Mouse (Mus musculus): ENCODE results near the gene Csf3. TPM values are rescaled to one million over a fixed set of nuclear protein-coding genes. Genes with fewer than 3 reads are reported as not detected.
"Not testable (repeated sequence)": the region's sequence is repeated elsewhere in the genome, so short reads cannot be mapped to it uniquely, and the experiment has no call there.

Gene Csf3
- total RNA-seq, 2 experiments from 2014 or later = not detected

GRCm38 (mm10) chr11:98729119-98729588, 28.1 kb downstream of the Csf3 start, which contains the start of gene Med24:
Gene Med24 (minus strand): TSS chr11:98729435.
- DNase-seq (ENCODE audit: low spot score in 2 of 2) = peak in 1 of 2 experiments; percentile 73

DNA sequence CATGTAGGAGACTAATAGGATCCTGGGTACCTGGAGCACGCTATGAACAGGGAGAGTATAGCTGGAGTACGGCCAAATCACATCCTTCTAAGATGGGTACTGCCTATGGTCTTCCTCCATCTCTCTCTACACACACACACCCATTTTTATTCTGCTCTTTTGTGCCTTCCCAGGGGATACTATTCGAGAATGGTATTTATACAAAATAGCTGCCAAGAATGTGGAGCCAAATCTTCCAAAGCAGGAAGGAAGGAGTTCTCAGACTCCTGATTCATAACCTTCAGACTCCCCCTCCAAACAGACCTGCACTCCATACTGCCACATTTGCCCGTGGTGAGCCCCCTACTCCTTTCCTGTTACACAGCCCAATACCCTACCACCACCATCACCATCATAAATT, 29.7 kb downstream of the Csf3 start:
- DNase-seq (ENCODE audit: low spot score in 2 of 2) = no peak

DNA sequence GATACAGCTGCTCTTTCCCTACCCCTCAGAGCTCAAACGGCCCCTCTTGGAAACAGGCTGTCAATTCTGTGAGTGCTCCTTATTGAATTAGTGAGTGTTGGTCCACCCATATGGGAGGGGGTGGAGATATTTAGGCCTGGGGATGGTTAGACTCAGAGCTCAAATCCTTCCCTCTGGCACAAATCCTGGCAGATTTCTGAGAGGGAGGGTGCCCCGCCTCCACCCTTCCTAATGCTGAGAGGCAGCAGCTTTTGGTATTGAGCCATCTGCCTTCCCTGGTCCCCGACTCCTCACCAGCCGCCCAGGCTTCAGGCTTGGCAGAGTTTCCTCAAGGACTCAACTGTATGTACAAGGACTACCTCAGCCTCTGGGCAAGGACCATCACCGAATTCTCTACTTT, 30.1 kb downstream of the Csf3 start:
- peak in 1 of 2 experiments; percentile 11 for DNase-seq (ENCODE audit: low spot score in 2 of 2)

DNA sequence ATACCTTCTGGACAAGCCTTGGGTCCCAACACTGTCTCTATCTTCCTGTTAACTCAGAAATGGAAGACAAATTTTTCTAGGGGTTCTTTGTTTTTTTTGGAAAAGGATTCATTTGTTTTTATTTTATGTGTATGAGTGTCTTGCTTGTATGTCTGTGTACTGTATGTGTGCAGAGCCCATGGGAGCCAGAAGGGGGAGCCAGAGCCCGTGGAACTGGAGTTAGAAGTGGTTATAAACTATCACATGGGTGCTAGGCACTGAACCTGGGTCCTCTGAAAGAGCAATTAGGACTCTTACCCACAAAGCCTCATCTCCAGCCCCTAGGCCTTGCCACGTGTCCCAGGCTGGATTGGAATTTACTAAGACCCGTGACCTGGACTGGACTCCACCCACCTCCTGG, 33.0 kb downstream of the Csf3 start:
- no peak for DNase-seq (ENCODE audit: low spot score in 2 of 2)

GRCm38 (mm10) chr11:98735111-98735510, 34.0 kb downstream of the Csf3 start:
- no peak for DNase-seq (ENCODE audit: low spot score in 2 of 2)

- no peak for DNase-seq (ENCODE audit: low spot score in 2 of 2)
Measured at GRCm38 (mm10) chr11:98736176-98736575, 35.1 kb downstream of the Csf3 start.

DNA sequence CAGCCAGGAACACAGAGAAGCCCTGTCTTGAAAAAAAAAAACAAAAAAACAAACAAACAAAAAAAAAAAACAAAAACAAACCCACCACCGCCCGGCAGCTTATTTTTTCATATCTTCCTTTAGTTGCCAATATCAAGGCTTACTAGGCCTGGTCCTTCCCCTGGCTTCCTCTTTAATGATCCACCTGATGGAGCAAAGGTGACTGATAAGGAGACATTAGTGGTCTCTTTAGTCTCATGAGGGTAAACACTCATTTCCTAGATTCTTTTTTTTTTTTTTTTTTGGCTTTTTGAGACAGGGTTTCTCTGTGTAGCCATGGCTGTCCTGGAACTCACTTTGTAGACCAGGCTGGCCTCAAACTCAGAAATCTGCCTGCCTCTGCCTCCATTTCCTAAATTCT, 36.2 kb downstream of the Csf3 start:
- DNase-seq (ENCODE audit: low spot score in 2 of 2) = not testable (repeated sequence)

GRCm38 (mm10) chr11:98738428-98738911, 37.4 kb downstream of the Csf3 start:
- no peak for DNase-seq (ENCODE audit: low spot score in 2 of 2)

DNA sequence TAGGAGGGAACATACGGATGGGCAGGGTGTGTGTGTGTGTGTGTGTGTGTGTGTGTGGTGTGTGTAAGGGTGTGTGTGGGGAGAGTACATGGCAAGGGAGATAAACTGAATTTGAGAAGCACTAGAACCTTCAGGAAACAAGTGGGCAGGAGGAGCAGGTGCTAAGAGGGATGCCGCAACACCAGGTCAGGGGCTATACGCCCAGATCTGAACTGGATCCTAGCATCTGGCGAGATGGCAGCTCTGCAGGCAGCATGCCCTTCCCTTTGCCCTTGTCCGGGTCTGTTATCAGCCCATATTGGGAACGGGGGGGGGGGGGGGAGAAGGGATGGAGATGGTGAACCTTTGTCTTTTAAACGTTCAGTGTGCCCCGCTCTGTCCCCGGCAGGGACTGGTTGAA, 37.9 kb downstream of the Csf3 start:
- DNase-seq (ENCODE audit: low spot score in 2 of 2) = no peak

DNA sequence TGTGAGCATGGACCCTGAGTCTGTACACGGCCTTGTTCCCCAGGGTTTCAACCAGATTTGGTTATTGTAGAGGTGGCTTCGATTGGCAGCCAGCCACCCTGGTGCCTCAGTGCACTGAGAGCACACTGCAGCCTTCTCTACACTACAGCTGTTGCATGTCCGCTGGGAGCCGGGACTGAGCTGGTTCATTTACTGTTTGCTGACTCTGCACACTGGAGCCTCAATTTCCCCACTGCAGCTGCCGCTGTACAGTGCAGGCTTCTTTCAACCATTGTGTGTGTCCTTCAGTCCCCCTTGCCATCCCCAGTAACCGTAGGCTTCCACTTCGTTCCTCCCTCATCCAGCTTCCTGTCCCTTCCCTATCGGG, 38.9 kb downstream of the Csf3 start:
- DNase-seq (ENCODE audit: low spot score in 2 of 2) = peak in 1 of 2 experiments; percentile 38

GRCm38 (mm10) chr11:98740393-98741050, 39.5 kb downstream of the Csf3 start, which contains the start of gene Thra:
Gene Thra (plus strand): TSS chr11:98740638.
- DNase-seq (ENCODE audit: low spot score in 2 of 2) = peak in 1 of 2 experiments; percentile 81

DNA sequence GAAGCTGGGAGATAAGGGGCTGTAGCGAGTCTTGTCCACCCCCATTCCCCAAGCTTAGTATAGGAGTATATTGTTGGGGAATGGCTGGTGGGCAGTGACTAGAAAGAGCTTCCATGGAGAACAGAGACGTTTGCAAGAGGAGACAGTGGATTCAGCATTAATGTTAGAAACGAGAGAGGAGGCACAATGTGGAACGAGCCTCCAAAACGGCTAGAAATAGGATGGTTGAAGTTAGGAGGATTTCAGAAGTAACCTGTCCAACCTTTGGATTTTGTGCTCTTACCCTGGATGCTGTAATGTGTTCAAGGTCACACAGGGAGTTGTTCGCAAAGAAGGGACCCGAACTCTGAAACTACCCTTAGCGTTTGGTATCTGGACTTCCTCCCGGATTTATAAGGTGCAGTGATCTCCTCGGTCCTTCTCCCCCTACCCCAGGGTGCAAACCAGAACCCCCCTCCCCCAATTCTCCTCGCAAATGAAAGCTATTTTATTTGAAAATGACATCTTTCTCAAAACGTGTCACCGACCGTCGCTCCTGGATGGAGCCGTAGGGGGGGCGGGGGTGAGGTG, 40.1 kb downstream of the Csf3 start:
- DNase-seq (ENCODE audit: low spot score in 2 of 2) = no peak

- DNase-seq (ENCODE audit: low spot score in 2 of 2) = peak; percentile 77 to 87
Measured at GRCm38 (mm10) chr11:98741622-98742396, 40.7 kb downstream of the Csf3 start.

GRCm38 (mm10) chr11:98742397-98743291, 41.6 kb downstream of the Csf3 start:
- DNase-seq (ENCODE audit: low spot score in 2 of 2) = peak in 1 of 2 experiments; percentile 46

- peak in 1 of 2 experiments; percentile 85 for DNase-seq (ENCODE audit: low spot score in 2 of 2)
Measured at GRCm38 (mm10) chr11:98743655-98744345, 42.7 kb downstream of the Csf3 start.

GRCm38 (mm10) chr11:98744456-98745019, 43.5 kb downstream of the Csf3 start:
- no peak for DNase-seq (ENCODE audit: low spot score in 2 of 2)

- DNase-seq (ENCODE audit: low spot score in 2 of 2) = no peak
Measured at GRCm38 (mm10) chr11:98745932-98746853, 45.1 kb downstream of the Csf3 start.

- DNase-seq (ENCODE audit: low spot score in 2 of 2) = peak in 1 of 2 experiments; percentile 78
Measured at GRCm38 (mm10) chr11:98746855-98747693, 46.0 kb downstream of the Csf3 start.
